Mouse (Mus musculus) hindbrain, embryonic 11.5 days (tissue): ENCODE measurements at regions not wholly inside any gene's neighbourhood (a gene's known extent, or its start where the extent isn't known, plus 50 kb on each side); places are given as distances from the start of the nearest gene placed in this dataset.

Experiments used
- ATAC-seq: fragments of 200-750 bp; cut with Nextera tagmentation; 2 replicates; pipeline ENCODE4 v1.8.0; 2017; ENCODE audit warnings: mild to moderate bottlenecking, moderate TSS enrichment, moderate library complexity; ENCODE audit not compliant: low FRiP score
- DNase-seq: peaks from one replicate; pipeline ENCODE4 v3.0.0-alpha.2; 2015; ENCODE audit warnings: low spot score
- H3K27ac ChIP-seq: fragments of 300-500 bp; sonication (generic); 2 replicates; pipeline ENCODE4 v1.5.1; 2014; ENCODE audit warnings: mild to moderate bottlenecking, low read depth, low read length
- H3K27me3 ChIP-seq: fragments of 300-500 bp; sonication (generic); 2 replicates; pipeline ENCODE4 v1.6.1; 2014; ENCODE audit warnings: mild to moderate bottlenecking, low read length, moderate library complexity, mixed read lengths; ENCODE audit not compliant: control insufficient read depth, insufficient read depth
- H3K36me3 ChIP-seq: fragments of 300-500 bp; sonication (generic); 2 replicates; pipeline ENCODE4 v1.6.1; 2014; ENCODE audit warnings: mild to moderate bottlenecking, low read length, moderate library complexity, mixed read lengths; ENCODE audit not compliant: control insufficient read depth, insufficient read depth
- H3K4me1 ChIP-seq: fragments of 300-500 bp; sonication (generic); replicated peaks from 2 replicates; pipeline ENCODE4 v1.6.1; 2014; ENCODE audit warnings: low read length, mixed read lengths; ENCODE audit not compliant: control insufficient read depth, insufficient read depth
- H3K4me2 ChIP-seq: fragments of 300-500 bp; sonication (generic); replicated peaks from 2 replicates; pipeline ENCODE4 v1.6.1; 2014; ENCODE audit warnings: mild to moderate bottlenecking, low read depth, low read length
- H3K4me3 ChIP-seq: fragments of 300-500 bp; sonication (generic); 2 replicates; pipeline ENCODE4 v1.5.1; 2014; ENCODE audit warnings: low read depth, low read length
- H3K9ac ChIP-seq: fragments of 300-500 bp; sonication (generic); 2 replicates; pipeline ENCODE4 v1.6.1; 2014; ENCODE audit warnings: low read depth, low read length
- H3K9me3 ChIP-seq: fragments of 300-500 bp; sonication (generic); 2 replicates; pipeline ENCODE4 v1.6.1; 2016; ENCODE audit warnings: low read length; ENCODE audit not compliant: control insufficient read depth
- WGBS: fragments of 180-500 bp; shearing (Covaris S2); extraction: QIAGEN DNeasy Blood & Tissue Kit; methylation state at CpG from one replicate; pipeline ENCODE4 v1.1.7; 2014; 5-methylcytosine and 5-hydroxymethylcytosine counted together

- ATAC-seq (no peak), DNase-seq (no peak)
- Histone ChIP-seq H3K36me3 (no peaks in the 10 kb centered on the region), H3K4me2 (no peak overlapping the region), H3K9ac (no peak overlapping the region), H3K4me3 (no peak overlapping the region), H3K27ac (no peak overlapping the region), H3K27me3 (no peaks in the 10 kb centered on the region), H3K4me1 (no peaks in the 10 kb centered on the region), H3K9me3 (no peaks in the 10 kb centered on the region)
These were observed 76.1 kb upstream of the Vgll2 start for GRCm38 (mm10) chr10:51946189-51946588.

GRCm38 (mm10) chr10:51946881-51947280 is 75.4 kb upstream of the Vgll2 start:
- Histone ChIP-seq H3K4me1 (no peaks in the 10 kb centered on the region), H3K4me2 (no peak overlapping the region), H3K9ac (no peak overlapping the region), H3K27me3 (no peaks in the 10 kb centered on the region), H3K27ac (no peak overlapping the region), H3K4me3 (no peak overlapping the region), H3K36me3 (no peaks in the 10 kb centered on the region), H3K9me3 (no peaks in the 10 kb centered on the region)
- DNase-seq (no peak), ATAC-seq (no peak)

- H3K27ac ChIP-seq = no peak overlapping the region
- H3K9me3 ChIP-seq = no peaks in the 10 kb centered on the region
- DNase-seq (no peak), ATAC-seq (no peak)
- H3K36me3 ChIP-seq = no peaks in the 10 kb centered on the region
- no peaks in the 10 kb centered on the region for H3K4me1 ChIP-seq
- H3K4me2 ChIP-seq = no peak overlapping the region
- H3K4me3 ChIP-seq = no peak overlapping the region
- WGBS = 89% methylated on average over 1 of the region's 1 CpGs
- H3K27me3 ChIP-seq = no peaks in the 10 kb centered on the region
- H3K9ac ChIP-seq = no peak overlapping the region
These were observed 72.3 kb upstream of the Vgll2 start for GRCm38 (mm10) chr10:51950016-51950415.

GRCm38 (mm10) chr10:51952021-51952420 is 70.3 kb upstream of the Vgll2 start:
- Histone ChIP-seq H3K9ac (no peak overlapping the region), H3K4me1 (no peaks in the 10 kb centered on the region), H3K9me3 (no peaks in the 10 kb centered on the region), H3K36me3 (no peaks in the 10 kb centered on the region), H3K27me3 (no peaks in the 10 kb centered on the region), H3K4me3 (no peak overlapping the region), H3K4me2 (no peak overlapping the region), H3K27ac (no peak overlapping the region)
- ATAC-seq (no peak), DNase-seq (no peak)
- 74% methylated on average over 4 of the region's 4 CpGs for WGBS

GRCm38 (mm10) chr10:51956493-51956892 is 65.8 kb upstream of the Vgll2 start:
- H3K36me3 ChIP-seq = no peaks in the 10 kb centered on the region
- ATAC-seq (no peak), DNase-seq (no peak)
- H3K4me3 ChIP-seq = no peak overlapping the region
- H3K4me2 ChIP-seq = no peak overlapping the region
- H3K9me3 ChIP-seq = no peaks in the 10 kb centered on the region
- no peak overlapping the region for H3K27ac ChIP-seq
- no peaks in the 10 kb centered on the region for H3K27me3 ChIP-seq
- H3K4me1 ChIP-seq = no peaks in the 10 kb centered on the region
- WGBS = 69% methylated on average over 1 of the region's 1 CpGs
- no peak overlapping the region for H3K9ac ChIP-seq

- DNase-seq (peak; percentile 58), ATAC-seq (peak; percentile 95)
- H3K4me3 ChIP-seq = no peak overlapping the region
- no peak overlapping the region for H3K9ac ChIP-seq
- 4% methylated on average over 2 of the region's 2 CpGs for WGBS
- no peak overlapping the region for H3K27ac ChIP-seq
- no peaks in the 10 kb centered on the region for H3K9me3 ChIP-seq
- H3K4me1 ChIP-seq = no peaks in the 10 kb centered on the region
- H3K36me3 ChIP-seq = no peaks in the 10 kb centered on the region
- no peak overlapping the region for H3K4me2 ChIP-seq
- no peaks in the 10 kb centered on the region for H3K27me3 ChIP-seq
These were observed 60.8 kb upstream of the Vgll2 start for GRCm38 (mm10) chr10:51961497-51961896.

- Histone ChIP-seq H3K4me3 (no peak overlapping the region), H3K9ac (no peak overlapping the region), H3K27me3 (no peaks in the 10 kb centered on the region), H3K4me1 (no peaks in the 10 kb centered on the region), H3K36me3 (no peaks in the 10 kb centered on the region), H3K27ac (no peak overlapping the region), H3K9me3 (no peaks in the 10 kb centered on the region), H3K4me2 (no peak overlapping the region)
- DNase-seq = no peak
- no peak for ATAC-seq
- 88% methylated on average over 1 of the region's 1 CpGs for WGBS
These were observed 58.6 kb upstream of the Vgll2 start for GRCm38 (mm10) chr10:51963671-51964070.

GRCm38 (mm10) chr10:51970113-51970512 is 52.2 kb upstream of the Vgll2 start:
- no peaks in the 10 kb centered on the region for H3K4me1 ChIP-seq
- H3K27ac ChIP-seq = no peak overlapping the region
- H3K4me2 ChIP-seq = no peak overlapping the region
- no peaks in the 10 kb centered on the region for H3K27me3 ChIP-seq
- WGBS = 74% methylated on average over 9 of the region's 9 CpGs
- no peak overlapping the region for H3K9ac ChIP-seq
- ATAC-seq = peak; percentile 25; the same call in 1 of the 2 replicates
- no peak overlapping the region for H3K4me3 ChIP-seq
- H3K9me3 ChIP-seq = no peaks in the 10 kb centered on the region
- H3K36me3 ChIP-seq = no peaks in the 10 kb centered on the region
- DNase-seq = no peak
